Mouse (Mus musculus) liver, embryonic 18 days (tissue): Measurements from ENCODE around the gene Ube2k. TPM values are rescaled to one million over a fixed set of nuclear protein-coding genes. Genes with fewer than 3 reads are reported as not detected.

Experiments
- polyA plus RNA-seq: library from polyadenylated mRNA; depleted of rRNA; stranded (reverse); fragments of >200 nt; gene quantifications from 2 replicates; pipeline ENCODE4 v1.2.3, GENCODE M21; 2012; rRNA removed

Gene Ube2k
- 43.1 and 43.4 TPM in 2 replicates for polyA plus RNA-seq

DNA sequence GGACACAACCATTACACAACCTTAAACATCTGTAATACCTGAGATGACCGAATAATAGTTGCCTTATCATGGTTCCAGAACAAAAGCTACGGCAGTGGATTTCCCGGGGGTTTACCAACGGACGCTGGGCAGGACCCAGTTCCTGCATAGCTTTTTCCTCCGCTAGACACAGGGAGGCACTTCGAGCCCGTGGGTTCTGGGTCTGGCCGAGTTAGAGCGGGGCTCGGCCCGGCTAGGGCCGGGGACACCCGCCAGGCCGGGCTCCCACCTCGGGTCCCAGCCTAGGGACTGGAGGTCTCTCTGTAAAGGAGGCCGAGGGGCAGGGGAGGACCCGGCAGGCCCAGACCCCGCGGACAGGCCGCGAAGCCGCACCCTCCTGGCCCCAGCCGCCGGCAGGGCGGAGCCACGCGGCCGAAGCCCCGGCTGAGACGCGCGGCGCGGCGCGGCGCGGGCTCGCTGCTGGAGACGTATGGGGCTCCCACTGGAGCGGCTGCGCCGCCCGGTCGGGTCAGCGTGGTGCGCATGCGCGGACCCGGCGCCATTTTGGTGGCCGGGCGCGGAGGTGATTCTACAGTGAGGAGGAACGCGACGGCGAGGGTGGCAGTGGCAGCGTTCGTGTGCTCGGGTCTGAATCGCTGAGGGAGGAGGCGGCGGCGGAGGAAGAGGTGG, at the start of gene Ube2k, which contains the start of gene Smim14:
Gene Ube2k (plus strand): TSS at position 483 of the 669 bp plus-strand sequence.
Gene Smim14 (minus strand): TSS at position 434 of the 669 bp plus-strand sequence.

GRCm38 (mm10) chr5:65492716-65493531, 44.1 kb upstream of the Ube2k start, which contains the start of gene Gm43552:
Gene Gm43552, minus strand, starts transcription at chr5:65492833.

Other genes with a start within 250 kb of the Ube2k start
- 10.4 and 10.9 TPM in 2 replicates for gene Rfc1, start 201.6 kb upstream of the Ube2k start, polyA plus RNA-seq
- gene Klb, start 188.9 kb upstream of the Ube2k start, polyA plus RNA-seq = 9.4 and 10.2 TPM in 2 replicates
- 607 and 636 TPM in 2 replicates for gene Rpl9, start 145.8 kb upstream of the Ube2k start, polyA plus RNA-seq
- 16.3 and 16.5 TPM in 2 replicates for gene Lias, start 145.7 kb upstream of the Ube2k start, polyA plus RNA-seq
- 13.4 and 16.9 TPM in 2 replicates for gene Ugdh, start 101.3 kb upstream of the Ube2k start, polyA plus RNA-seq
- gene Gm43552, start 44.4 kb upstream of the Ube2k start, polyA plus RNA-seq = not detected in 2 replicates
- 45.4 and 51.9 TPM in 2 replicates for gene Smim14, start within 50 bp of the Ube2k start, polyA plus RNA-seq
- 22.9 and 23.8 TPM in 2 replicates for gene Pds5a, start 161.0 kb downstream of the Ube2k start, polyA plus RNA-seq
- 4.0 and 4.8 TPM in 2 replicates for gene N4bp2, start 226.3 kb downstream of the Ube2k start, polyA plus RNA-seq